Mouse (Mus musculus) urinary bladder, adult 18-20 months (tissue): Measurements from ENCODE around the gene Prdm9.
"Not testable (repeated sequence)": the region's sequence is repeated elsewhere in the genome, so short reads cannot be mapped to it uniquely, and the experiment has no call there.

Source experiments
- DNase-seq, 2 experiments: peaks; one replicate each; pipeline ENCODE4 v3.0.0; 2022; ENCODE audit warnings: low spot score in 2 of 2, mixed read lengths in 2 of 2

Gene Prdm9

DNA sequence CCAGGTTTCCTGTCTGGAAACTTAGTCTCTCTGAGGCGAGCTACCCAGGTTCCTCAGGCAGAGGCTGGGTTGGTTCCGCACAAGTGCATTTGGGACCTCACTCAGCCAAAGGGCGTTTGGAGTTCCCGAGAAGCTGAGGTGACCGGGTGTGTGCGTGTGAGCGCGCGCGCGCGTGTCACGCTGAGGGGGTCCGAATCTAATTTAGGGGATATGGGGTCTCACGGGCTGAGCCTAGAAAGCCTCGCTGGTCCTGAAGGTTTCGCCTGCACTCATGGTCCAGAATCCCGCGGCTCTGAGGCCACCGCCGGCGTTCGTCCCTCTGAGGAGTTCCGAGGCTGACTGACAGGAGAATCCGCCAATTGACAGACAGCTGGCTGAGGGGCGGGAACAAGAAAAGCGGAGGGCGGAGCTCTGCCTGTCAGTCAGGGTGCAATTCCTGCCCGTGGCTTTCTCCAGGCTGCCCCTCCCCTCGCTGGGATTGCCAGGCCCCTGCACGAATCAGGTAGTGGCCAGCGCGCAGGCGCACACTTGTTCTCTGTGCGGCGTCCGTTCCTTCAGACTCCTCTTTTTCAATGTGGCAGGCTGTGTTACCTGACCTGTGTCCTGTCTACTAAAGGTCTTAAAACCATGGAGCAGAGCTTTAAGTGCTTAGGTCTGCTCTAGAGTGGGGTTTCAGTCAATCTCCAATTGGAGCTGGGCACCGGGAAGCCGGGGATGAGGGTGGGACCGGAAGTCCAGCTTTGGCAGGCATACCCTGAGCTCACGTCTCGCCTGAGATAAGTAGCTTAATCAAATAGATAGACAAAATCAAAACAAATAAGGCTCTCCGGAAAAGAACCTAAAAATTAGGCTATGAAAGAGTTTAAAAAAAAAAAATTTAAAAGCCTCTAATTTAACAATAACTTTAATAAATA lies at the start of gene Prdm9:
Gene Prdm9 (minus strand): TSS at position 341 of the 914 bp plus-strand sequence.
- peak; percentile 99 to 100 for DNase-seq

DNA sequence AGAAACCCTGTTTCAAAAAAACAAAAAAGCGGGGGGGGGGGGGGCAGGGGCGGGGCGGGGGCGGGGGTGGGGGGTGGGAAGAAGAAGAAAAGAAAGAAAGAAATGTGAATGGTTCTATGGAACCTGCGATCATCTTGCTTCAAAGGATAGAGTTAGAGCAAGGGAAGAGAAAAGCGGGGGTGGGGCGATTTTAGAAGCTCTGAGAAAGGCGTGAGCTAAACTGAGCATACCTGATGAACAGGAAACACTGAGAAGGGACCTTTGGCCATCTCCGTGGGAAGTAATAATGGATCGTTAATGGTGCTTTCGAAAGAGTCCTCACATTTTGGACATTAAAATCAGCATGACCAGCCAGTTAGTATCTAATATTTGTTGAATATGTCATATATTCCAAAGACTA lies 35.3 kb upstream of the Prdm9 start:
- DNase-seq, result no peak

DNA sequence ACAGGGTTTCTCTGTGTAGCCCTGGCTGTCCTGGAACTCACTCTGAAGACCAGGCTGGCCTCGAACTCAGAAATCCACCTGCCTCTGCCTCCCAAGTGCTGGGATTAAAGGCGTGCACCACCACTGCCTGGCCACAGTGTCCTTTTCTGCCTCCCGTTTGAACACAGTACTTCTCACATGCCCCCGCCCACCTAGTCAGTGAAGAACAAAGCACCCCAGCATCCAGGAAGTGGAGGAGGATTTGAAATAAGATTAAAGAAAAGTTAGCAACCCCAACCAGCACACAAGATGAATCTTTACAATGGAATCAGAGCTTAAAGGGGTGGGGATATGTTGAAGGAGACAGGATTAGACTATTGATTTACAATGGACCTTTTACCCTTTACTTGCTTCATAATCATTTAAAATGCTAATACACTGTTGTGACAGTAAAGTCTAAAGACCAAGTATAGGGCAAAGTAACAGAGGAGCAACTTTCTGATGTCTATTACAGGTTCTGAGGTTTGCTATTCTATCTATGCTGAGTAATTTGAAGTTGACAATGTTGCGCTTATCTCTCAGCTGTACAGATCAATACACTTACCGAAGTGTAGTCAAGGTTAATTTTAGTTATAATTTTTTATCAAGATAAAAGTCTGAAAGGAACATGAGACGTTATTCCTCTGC lies 27.2 kb upstream of the Prdm9 start:
- DNase-seq, result no peak

DNA sequence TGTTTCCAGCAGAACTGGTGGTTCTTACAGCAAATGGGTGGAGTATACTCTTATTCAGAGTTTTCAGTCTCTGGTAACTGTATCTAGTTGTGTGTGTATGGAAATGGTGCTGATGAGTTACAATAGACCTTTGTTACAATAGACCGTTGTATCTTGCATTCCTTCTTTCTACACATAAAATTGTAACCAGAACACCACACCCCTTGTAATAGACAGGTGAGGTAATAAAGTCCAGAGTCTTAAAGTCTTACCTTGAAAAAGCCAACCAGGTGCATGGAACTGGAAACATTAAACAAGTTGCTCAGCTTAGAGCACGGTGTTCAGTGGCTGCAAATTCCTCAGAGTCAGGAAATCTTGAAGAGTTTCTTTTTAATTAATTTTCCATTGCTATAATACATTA lies 24.0 kb upstream of the Prdm9 start:
- DNase-seq, result no peak

DNA sequence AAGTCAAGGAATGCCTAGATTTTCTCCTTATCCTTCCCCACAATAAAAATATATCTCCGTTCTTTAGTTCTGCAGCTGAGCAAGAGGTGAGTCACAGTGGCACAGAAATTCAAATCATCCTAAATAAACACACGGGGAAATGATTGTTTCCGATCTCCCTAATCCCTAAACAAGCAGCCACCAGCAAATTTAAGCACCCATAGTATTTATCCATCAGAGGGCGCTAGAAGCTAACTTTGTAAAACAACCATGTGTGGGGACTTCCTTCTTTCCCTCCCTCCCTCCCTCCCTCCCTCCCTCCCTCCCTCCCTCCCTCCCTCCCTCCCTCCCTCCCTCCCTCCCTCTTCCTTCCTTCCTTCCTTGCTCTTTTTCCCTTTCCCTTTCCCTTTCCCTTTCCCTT lies 21.5 kb upstream of the Prdm9 start:
- no peak for DNase-seq

DNA sequence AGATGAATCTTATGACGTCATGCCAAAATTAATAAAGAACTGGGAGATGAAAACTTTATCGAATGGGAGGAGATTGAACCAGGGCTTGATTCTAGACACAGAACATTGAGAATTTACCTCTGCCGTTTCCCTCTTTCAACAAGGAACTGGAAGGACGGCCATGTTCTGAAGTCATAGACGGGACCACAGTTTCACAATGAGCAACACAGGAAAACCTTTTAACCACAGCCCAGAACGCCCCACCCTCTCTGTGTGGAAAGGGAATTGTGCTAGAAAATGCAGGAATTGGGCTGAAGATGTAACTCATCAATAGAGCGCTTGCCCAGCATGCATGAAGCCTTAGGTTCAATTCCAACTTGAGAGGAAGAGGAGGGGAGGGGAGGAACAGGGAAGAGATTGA lies 18.9 kb upstream of the Prdm9 start:
- no peak for DNase-seq

DNA sequence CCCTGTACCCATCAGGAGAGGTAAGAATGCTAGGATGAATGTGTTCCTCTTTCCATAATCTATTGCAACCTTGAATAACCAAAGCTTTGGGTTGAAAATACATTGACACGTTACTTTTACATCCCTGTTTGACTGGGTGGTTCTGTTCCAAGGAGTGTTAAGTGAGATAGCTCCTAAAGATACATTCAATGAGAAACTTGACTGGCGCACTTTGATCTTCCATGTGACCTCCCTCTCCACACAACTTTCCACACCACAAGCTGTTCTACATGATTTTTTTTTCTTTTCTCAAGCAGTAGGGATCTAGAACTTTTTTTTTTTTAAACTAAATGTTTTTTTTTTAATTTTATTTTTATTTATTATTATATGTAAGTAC lies 15.9 kb upstream of the Prdm9 start:
- no peak for DNase-seq

DNA sequence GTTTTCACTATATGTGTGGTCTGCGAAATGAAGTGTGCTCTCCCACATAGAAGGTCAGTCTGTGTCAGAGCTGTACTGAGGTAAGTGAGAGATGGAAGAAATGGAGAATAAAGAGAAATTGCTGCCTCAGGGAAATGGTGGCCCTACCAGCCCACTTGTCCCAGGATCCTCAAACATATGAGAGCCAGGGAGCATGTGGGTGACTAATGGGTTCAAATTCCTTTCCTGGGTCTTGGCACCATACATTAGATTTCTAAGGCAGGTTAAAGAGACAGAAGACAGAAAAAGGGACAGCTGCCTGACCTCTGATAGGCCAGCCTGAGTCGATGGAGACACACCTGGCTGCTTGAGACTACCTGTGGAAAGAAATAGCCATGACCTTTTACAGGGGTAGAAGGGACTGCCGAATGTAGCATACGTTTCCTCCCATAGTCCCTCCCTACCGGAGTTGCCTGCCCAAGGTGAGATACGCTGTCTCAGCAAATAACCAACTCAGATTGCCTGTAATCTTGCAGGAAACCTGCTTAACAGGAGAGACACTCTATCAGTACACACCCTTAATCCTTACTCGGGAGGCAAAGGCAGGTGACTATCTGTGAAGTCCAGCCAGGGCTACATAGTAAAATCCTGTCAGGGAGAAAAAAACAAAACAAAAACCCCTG lies 15.4 kb upstream of the Prdm9 start:
- no peak for DNase-seq

DNA sequence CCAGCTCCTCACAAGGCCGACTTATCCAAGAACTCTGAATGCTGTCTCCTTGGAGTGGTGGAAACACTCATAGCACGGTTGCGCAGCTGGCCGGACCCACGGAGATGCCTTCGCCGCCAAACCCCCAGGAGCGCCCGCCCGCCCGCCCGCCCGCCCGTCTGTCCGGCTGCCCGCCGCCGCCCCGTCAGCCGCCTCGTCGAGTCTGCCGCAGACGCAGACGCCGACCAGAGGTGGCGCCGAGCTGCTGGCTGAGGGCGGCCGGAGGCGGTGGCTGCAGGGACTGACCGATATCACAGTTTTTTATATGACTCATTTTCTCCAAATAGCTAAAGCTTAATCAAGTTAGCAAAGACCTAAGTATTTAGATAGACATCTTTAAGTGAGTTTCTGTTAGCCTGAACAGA lies 13.1 kb upstream of the Prdm9 start:
- DNase-seq, result peak; percentile 24 to 64

DNA sequence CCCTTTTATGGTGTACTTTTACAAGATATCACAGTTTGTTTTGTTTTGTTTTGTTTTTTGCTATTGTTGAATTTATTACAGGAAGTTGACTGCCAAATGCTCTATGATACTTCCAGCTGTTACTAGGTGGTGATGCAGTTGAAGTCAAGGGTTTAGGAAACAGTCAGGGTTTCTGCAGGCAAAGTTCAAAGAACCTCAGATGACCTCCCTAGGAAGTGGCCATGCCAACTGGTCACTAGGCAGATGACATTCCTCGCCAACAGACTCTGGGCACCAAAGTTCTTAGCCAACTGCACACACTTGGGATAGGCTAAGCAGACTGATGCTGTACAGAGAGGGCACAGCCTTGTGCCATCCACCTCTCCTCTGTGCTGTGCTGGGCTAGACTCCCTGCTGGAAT lies 10.9 kb upstream of the Prdm9 start:
- DNase-seq, result no peak

DNA sequence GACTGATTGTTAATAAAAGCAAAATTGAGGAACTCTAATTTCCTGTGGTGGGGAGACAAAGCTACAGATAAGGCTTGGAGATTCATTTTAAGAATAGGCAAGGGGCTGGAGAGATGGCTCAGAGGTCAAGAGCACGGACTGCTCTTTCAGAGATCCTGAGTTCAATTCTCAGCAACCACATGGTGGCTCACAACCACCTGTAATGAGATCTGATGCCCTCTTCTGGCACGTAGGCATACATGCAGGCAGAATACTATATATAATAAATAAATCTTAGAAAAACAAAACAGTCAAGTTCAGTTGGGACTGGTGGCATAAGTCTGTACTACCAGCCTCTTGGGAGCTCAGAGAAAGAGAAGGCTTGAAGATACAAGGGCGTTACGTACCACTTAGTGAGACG lies 2.8 kb upstream of the Prdm9 start:
- no peak for DNase-seq

DNA sequence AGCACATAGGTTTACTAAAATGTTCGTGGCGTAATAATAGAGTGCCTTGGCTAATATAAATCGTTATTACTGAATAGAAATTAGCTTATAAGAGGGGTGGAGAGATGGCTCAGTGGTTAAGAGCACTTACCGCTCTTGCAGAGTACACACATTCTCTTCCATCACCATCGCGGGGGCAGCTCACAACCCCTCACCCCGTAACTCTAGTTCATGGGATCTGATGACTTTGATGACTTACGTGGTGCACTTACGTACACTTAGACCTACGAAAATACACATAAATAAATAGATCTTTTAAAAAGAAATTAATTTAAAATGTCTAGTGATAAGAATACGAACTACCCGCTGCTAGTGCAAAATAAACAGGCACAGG lies 760 bp upstream of the Prdm9 start:
- DNase-seq, result no peak

DNA sequence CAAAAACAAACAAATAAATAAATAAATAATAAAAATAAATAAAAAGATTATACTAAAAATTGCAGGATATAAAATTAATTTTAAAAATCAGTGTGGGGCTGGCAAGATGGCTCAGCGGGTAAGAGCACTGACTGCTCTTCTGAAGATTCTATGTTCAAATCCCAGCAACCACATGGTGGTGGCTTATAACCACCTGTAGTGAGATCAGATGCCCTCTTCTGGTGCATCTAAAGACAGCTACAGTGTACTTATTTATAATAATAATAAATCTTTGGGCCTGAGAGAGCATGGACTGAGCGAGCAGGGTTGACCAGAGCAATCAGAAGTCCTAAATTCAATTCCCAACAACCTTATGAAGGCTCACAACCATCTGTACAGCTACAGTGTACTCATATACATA lies 4.2 kb downstream of the Prdm9 start:
- no peak for DNase-seq

DNA sequence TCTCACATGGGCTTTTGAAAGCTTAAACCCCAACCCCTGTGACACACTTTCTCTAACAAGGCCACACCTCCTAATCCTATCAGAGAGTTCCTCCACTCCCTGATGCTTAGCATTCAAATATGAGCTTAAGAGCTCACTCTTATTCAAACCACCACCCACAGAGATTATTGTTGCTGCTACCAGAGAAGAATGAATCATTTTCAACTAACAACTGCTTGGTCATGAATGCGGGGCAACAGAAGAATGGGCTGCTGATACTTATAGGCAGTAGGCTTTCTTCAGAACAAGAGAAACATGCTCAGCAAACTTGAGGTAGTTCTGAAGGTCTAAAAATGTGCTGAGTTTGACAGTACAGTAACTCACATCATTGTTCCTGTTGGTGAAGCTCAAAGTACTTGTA lies 14.4 kb downstream of the Prdm9 start:
- no peak for DNase-seq

DNA sequence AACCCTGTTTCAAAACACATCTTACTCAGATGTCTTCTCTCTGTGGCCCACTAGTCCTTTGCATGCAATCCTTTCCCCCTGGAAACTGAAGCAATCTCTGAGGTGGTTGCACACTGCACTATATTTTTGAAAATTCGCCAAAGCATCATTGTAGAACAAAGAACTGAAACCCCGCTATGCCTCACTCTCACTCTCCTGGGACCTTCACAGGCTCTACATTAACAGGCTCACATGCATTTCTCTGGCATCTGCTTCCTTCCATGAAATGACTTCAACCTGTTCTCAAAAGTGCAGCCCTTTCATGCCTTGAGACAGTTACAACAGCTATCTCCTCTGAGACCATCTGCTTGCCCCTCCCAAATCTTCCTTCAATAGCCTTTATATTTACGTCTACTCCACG lies 17.7 kb downstream of the Prdm9 start:
- no peak for DNase-seq

DNA sequence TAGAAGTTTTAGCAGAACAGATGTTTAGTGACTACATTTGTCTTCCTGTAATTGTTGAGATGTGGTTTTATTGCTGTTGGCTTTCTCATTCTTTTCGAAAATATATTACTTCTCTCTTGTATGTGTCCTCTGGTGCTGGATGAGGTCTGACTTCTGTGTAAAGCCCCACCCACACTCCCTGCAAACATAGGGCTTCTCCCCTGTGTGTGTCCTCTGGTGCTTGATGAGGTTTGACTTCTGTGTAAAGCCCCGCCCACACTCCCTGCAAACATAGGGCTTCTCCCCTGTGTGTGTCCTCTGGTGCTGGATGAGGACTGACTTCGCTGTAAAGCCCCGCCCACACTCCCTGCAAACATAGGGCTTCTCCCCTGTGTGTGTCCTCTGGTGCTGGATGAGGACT lies 20.3 kb downstream of the Prdm9 start:
- not testable (repeated sequence) for DNase-seq

DNA sequence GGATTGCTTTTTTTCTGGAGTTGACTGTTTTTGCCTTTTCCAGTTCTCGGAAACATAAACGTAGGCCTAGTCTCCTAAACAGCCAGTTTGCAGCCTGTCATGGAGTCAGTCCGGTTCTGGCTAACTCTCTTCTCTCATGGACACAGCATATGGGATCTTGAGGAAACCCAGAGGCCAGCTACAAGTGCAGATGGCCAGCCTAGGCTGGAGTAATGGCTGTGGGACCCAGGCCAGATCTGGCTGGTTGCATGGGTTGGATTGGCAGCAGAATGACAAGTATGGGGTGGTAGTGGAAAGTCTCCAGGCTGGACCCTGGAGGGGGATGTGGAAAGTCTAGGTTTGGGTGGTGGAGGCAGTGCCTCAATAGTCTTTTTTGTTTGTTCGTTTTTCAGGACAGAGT lies 23.8 kb downstream of the Prdm9 start:
- DNase-seq, result no peak

DNA sequence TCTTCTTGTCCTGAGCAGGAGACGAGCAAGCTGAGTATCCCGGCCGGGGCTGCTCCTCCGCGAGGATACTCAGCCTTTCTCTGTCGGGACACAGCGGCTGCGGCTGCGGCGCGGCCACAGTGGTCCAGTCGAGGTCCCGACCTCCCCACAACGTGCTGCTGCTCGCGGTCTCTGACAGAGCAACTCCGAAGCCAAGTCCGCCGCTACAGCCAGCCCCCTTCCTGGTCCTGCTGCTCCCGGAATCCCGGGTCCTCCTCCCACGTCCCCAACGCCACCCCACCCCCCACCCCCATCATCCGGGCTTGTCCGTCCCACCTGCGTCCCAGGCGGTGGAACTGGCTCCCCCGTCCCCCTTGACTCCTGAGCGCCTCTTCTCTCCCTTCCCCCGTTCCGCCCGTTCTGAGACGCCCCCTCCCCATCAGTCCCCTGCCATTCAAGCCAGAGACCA lies 27.7 kb downstream of the Prdm9 start:
- no peak for DNase-seq

DNA sequence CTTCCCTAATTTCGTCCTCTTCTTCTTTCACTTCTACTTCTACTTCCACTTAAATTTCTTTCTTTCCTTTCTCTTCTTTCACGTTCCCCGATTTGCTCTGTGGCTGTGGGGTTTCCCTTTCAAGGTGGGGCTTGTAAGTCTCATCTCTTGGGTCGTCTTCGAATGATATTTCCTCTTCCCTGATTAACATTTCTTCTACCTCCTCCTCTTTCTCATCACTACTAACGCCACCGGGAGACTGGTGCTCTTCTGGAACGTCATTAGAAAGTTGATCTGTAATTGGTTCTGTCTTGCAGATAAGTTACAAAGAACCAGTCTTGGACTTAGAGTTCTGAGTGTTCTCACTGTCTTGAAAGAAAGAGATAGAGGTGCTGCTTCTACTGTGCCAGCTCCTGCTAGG lies 28.2 kb downstream of the Prdm9 start:
- DNase-seq, result no peak

DNA sequence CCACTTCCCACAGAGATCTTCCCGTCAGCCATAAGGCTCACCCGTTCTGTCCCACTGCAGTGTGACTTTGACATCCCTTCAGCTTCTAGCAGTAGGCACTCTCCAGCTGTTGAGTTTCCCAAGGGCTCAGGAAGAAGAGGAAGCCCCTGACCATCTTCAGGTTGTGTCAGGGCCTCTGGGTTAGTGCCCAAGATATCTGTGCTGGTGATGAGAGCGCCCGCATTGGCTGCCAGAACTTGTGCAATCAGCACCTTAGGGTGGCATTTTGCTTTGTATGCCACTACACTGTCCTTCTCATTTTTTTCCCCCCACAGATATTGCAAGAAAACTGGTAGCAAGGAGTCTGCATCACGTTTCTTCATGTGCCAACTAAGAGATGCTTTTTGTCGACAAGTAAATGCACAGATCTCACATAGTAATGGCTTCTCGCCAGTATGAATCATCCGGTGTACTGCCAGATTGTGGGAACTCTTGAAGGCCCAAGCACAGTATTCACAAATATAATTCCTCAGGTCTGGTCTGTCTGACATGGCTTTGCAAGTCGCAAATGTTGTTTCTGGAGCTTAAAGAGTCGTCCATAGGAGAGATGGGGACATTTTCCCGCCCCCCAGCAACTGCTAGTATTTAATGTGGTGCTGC lies 28.9 kb downstream of the Prdm9 start:
- no peak for DNase-seq

DNA sequence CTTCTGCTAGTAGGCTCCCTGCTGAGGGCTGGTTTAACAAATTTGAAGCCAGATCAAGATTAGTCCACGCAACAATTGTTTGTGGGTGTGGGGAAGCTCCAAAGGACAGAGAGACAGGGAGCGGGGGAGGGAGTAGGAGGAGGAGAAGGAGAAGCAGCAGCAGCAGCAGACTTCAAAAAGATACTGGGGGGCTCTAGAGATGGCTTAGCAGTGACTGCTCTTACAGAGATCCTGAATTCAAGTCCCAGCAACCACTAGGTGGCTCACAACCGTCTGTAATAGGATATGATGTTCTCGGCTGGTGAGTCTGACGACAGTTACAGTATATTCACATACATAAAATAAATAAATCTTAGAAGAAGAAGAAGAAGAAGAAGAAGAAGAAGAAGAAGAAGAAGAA lies 34.0 kb downstream of the Prdm9 start:
- DNase-seq, result peak in 1 of 2 experiments; percentile 9

DNA sequence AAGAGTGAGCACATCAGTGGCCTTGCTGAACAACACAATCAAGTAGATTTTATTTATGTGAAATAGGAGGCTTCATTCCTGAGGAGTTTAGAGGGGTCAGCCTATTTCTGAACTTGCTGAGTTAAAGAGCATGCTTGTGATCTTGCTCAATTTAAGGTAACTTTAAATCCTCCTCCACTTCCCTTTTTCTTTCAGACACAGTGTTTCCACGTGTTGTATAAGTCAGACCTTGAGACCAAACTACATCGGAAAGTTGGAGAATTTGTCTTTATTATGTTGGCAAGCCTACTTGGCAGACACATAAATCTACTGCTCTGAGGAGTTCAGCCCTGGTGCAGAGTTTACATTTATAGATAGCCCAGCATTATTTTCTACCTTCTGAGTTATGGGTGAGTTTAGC lies 35.3 kb downstream of the Prdm9 start:
- no peak for DNase-seq
